Mouse (Mus musculus) embryo, embryonic 10 days (tissue): ENCODE data around the gene Gm11168.
"Not testable (repeated sequence)": the region's sequence is repeated elsewhere in the genome, so short reads cannot be mapped to it uniquely, and the experiment has no call there.

Experiments
- DNase-seq: peaks from one replicate; pipeline ENCODE4 v3.0.0-alpha.2; 2015; ENCODE audit warnings: low spot score

Gm11168 gene

DNA sequence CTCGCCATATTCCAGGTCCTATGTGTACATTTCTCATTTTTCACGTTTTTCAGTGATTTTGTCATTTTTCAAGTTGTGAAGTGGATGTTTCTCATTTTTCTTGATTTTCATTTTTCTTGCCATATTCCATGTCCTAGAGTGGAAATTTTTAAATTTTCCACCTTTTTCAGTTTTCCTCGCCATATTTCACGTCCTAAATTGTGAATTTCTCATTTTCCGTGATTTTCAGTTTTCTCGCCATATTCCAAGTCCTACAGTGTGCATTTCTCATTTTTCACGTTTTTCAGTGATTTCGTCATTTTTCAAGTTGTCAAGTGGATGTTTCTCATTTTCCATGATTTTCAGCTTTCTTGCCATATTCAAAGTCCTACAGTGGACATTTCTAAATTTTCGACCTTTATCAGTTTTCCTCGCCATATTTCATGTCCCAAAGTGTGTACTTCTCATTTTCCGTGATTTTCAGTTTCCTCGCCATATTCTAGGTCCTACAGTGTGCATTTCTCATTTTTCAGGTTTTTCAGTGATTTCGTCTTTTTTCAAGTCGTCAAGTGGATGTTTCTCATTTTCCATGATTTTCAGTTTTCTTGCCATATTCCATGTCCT, at the start of gene Gm11168:
Gm11168 (plus strand) TSS at position 553 of the 603 bp plus-strand sequence.
- DNase-seq, result not testable (repeated sequence)

DNA sequence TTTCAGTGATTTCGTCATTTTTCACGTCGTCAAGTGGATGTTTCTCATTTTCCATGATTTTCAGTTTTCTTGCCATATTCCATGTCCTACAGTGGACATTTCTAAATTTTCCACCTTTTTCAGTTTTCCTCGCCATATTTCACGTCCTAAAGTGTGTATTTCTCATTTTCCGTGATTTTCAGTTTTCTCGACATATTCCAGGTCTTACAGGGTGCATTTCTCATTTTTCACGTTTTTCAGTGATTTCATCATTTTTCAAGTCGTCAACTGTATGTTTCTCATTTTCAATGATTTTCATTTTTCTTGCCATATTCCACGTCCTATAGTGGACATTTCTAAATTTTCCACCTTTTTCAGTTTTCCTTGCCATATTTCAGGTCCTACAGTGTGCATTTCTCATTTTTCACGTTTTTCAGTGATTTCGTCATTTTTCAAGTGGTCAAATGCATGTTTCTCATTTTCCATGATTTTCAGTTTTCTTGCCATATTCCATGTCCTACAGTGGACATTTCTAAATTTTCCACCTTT, 2.6 kb upstream of the Gm11168 start, which contains the start of gene Gm10722:
Gm10722 (plus strand) TSS at position 478 of the 528 bp plus-strand sequence.
- peak; percentile 22 for DNase-seq

DNA sequence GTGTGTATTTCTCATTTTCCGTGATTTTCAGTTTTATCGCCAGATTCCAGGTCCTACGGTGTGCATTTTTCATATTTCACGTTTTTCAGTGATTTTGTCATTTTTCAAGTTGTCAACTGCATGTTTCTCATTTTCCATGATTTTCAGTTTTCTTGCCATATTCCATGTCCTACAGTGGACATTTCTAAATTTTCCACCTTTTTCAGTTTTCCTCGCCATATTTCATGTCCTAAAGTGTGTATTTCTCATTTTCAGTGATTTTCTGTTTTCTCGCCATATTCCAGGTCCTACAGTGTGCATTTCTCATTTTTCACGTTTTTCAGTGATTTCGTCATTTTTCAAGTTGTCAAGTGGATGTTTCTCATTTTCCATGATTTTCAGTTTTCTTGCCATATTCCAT, 2.1 kb upstream of the Gm11168 start:
- not testable (repeated sequence) for DNase-seq

DNA sequence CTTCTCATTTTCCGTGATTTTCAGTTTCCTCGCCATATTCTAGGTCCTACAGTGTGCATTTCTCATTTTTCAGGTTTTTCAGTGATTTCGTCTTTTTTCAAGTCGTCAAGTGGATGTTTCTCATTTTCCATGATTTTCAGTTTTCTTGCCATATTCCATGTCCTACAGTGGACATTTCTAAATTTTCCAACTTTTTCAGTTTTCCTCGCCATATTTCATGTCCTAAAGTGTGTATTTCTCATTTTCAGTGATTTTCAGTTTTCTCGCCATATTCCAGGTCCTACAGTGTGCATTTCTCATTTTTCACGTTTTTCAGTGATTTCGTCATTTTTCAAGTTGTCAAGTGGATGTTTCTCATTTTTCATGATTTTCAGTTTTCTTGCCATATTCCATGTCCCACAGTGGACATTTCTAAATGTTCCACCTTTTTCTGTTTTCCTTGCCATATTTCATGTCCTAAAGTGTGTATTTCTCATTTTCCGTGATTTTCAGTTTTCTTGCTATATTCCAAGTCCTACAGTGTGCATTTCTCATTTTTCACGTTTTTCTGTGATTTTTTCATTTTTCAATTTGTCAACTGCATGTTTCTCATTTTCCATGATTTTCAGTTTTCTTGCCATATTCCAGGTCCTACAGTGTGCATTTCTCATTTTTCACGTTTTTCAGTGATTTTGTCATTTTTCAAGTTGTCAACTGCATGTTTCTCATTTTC, 1.0 kb upstream of the Gm11168 start:
- DNase-seq, result peak; percentile 20

DNA sequence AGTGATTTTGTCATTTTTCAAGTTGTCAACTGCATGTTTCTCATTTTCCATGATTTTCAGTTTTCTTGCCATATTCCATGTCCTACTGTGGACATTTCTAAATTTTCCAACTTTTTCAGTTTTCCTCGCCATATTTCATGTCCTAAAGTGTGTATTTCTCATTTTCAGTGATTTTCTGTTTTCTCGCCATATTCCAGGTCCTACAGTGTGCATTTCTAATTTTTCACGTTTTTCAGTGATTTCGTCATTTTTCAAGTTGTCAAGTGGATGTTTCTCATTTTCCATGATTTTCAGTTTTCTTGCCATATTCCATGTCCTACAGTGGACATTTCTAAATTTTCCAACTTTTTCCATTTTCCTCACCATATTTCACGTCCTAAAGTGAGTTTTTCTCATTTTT, 3.0 kb downstream of the Gm11168 start:
- not testable (repeated sequence) for DNase-seq

DNA sequence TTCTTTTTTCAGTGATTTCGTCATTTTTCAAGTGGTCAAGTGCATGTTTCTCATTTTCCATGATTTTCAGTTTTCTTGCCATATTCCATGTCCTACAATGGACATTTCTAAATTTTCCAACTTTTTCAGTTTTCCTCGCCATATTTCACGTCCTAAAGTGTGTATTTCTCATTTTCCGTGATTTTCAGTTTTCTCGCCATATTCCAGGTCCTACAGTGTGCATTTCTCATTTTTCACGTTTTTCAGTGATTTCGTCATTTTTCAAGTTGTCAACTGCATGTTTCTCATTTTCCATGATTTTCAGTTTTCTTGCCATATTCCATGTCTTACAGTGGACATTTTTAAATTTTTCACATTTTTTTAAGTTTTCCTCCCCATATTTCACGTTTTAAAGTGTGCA, 3.5 kb downstream of the Gm11168 start:
- DNase-seq, result not testable (repeated sequence)

DNA sequence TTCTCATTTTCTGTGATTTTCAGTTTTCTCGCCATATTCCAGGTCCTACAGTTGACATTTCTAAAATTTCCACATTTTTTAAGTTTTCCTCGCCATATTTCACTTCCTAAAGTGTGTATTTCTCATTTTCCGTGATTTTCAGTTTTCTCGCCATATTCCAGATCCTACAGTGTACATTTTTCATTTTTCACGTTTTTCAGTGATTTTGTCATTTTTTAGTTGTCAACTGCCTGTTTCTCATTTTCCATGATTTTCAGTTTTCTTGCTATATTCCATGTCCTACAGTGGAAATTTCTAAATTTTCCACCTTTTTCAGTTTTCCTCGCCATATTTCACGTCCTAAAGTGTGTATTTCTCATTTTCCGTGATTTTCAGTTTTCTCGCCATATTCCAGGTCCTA, 4.1 kb downstream of the Gm11168 start:
- not testable (repeated sequence) for DNase-seq

DNA sequence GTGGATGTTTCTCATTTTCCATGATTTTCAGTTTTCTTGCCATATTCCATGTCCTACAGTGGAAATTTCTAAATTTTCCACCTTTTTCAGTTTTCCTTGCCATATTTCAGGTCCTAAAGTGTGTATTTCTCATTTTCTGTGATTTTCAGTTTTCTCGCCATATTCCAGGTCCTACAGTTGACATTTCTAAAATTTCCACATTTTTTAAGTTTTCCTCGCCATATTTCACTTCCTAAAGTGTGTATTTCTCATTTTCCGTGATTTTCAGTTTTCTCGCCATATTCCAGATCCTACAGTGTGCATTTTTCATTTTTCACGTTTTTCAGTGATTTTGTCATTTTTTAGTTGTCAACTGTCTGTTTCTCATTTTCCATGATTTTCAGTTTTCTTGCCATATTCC, 6.2 kb downstream of the Gm11168 start:
- not testable (repeated sequence) for DNase-seq

DNA sequence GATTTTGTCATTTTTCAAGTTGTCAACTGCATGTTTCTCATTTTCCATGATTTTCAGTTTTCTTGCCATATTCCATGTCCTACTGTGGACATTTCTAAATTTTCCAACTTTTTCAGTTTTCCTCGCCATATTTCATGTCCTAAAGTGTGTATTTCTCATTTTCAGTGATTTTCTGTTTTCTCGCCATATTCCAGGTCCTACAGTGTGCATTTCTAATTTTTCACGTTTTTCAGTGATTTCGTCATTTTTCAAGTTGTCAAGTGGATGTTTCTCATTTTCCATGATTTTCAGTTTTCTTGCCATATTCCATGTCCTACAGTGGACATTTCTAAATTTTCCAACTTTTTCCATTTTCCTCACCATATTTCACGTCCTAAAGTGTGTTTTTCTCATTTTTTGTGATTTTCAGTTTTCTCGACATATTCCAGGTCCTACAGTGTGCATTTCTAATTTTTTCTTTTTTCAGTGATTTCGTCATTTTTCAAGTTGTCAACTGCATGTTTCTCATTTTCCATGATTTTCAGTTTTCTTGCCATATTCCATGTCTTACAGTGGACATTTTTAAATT, 9.0 kb downstream of the Gm11168 start:
- DNase-seq, result not testable (repeated sequence)

DNA sequence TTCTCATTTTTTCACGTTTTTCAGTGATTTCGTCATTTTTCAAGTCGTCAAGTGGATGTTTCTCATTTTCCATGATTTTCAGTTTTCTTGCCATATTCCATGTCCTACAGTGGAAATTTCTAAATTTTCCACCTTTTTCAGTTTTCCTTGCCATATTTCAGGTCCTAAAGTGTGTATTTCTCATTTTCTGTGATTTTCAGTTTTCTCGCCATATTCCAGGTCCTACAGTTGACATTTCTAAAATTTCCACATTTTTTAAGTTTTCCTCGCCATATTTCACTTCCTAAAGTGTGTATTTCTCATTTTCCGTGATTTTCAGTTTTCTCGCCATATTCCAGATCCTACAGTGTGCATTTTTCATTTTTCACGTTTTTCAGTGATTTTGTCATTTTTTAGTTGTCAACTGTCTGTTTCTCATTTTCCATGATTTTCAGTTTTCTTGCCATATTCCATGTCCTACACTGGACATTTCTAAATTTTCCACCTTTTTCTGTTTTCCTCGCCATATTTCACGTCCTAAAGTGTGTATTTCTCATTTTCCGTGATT, 9.7 kb downstream of the Gm11168 start, which contains the start of gene Gm10721:
Gm10721 (plus strand) TSS at position 408 of the 547 bp plus-strand sequence.
- not testable (repeated sequence) for DNase-seq

DNA sequence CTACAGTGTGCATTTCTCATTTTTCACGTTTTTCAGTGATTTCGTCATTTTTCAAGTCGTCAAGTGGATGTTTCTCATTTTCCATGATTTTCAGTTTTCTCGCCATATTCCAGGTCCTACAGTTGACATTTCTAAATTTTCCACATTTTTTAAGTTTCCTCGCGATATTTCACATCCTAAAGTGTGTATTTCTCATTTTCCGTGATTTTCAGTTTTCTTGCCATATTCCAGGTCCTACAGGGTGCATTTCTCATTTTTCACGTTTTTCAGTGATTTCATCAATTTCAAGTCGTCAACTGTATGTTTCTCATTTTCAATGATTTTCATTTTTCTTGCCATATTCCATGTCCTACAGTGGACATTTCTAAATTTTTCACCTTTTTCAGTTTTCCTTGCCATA, 12.2 kb downstream of the Gm11168 start, which contains the start of gene Gm10720:
Gm10720 (plus strand) TSS at position 301 of the 400 bp plus-strand sequence.
- DNase-seq, result not testable (repeated sequence)

DNA sequence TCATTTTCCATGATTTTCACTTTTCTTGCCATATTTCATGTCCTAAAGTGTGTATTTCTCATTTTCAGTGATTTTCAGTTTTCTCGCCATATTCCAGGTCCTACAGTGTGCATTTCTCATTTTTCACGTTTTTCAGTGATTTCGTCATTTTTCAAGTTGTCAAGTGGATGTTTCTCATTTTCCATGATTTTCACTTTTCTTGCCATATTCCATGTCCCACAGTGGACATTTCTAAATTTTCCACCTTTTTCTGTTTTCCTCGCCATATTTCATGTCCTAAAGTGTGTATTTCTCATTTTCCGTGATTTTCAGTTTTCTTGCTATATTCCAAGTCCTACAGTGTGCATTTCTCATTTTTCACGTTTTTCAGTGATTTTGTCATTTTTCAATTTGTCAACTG, 12.8 kb downstream of the Gm11168 start:
- not testable (repeated sequence) for DNase-seq

DNA sequence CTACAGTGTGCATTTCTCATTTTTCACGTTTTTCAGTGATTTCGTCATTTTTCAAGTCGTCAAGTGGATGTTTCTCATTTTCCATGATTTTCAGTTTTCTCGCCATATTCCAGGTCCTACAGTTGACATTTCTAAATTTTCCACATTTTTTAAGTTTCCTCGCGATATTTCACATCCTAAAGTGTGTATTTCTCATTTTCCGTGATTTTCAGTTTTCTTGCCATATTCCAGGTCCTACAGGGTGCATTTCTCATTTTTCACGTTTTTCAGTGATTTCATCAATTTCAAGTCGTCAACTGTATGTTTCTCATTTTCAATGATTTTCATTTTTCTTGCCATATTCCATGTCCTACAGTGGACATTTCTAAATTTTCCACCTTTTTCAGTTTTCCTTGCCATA, 14.0 kb downstream of the Gm11168 start, which contains the start of gene Gm10719:
Gm10719 (plus strand) TSS at position 301 of the 400 bp plus-strand sequence.
- not testable (repeated sequence) for DNase-seq

DNA sequence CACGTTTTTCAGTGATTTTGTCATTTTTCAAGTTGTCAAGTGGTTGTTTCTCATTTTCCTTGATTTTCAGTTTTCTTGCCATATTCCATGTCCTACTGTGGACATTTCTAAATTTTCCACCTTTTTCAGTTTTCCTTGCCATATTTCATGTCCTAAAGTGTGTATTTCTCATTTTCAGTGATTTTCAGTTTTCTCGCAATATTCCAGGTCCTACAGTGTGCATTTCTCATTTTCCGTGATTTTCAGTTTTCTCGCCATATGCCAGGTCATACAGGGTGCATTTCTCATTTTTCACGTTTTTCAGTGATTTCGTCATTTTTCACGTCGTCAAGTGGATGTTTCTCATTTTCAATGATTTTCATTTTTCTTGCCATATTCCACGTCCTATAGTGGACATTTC, 15.8 kb downstream of the Gm11168 start:
- DNase-seq, result not testable (repeated sequence)

DNA sequence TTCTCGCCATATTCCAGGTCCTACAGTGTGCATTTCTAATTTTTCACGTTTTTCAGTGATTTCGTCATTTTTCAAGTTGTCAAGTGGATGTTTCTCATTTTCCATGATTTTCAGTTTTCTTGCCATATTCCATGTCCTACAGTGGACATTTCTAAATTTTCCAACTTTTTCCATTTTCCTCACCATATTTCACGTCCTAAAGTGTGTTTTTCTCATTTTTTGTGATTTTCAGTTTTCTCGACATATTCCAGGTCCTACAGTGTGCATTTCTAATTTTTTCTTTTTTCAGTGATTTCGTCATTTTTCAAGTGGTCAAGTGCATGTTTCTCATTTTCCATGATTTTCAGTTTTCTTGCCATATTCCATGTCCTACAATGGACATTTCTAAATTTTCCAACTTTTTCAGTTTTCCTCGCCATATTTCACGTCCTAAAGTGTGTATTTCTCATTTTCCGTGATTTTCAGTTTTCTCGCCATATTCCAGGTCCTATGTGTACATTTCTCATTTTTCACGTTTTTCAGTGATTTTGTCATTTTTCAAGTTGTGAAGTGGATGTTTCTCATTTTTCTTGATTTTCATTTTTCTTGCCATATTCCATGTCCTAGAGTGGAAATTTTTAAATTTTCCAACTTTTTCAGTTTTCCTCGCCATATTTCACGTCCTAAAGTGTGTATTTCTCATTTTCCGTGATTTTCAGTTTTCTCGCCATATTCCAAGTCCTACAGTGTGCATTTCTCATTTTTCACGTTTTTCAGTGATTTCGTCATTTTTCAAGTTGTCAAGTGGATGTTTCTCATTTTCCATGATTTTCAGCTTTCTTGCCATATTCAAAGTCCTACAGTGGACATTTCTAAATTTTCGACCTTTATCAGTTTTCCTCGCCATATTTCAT, 16.9 kb downstream of the Gm11168 start:
- DNase-seq, result not testable (repeated sequence)

DNA sequence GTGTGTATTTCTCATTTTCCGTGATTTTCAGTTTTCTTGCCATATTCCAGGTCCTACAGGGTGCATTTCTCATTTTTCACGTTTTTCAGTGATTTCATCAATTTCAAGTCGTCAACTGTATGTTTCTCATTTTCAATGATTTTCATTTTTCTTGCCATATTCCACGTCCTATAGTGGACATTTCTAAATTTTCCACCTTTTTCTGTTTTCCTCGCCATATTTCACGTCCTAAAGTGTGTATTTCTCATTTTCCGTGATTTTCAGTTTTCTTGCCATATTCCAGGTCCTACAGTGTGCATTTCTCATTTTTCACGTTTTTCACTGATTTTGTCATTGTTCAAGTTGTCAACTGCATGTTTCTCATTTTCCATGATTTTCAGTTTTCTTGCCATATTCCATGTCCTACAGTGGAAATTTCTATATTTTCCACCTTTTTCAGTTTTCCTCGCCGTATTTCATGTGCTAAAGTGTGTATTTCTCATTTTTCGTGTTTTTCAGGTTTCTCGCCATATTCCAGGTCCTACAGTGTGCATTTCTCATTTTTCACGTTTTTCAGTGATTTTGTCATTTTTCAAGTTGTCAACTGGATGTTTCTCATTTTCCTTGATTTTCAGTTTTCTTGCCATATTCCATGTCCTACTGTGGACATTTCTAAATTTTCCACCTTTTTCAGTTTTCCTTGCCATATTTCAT, 19.3 kb downstream of the Gm11168 start:
- peak; percentile 4 for DNase-seq

DNA sequence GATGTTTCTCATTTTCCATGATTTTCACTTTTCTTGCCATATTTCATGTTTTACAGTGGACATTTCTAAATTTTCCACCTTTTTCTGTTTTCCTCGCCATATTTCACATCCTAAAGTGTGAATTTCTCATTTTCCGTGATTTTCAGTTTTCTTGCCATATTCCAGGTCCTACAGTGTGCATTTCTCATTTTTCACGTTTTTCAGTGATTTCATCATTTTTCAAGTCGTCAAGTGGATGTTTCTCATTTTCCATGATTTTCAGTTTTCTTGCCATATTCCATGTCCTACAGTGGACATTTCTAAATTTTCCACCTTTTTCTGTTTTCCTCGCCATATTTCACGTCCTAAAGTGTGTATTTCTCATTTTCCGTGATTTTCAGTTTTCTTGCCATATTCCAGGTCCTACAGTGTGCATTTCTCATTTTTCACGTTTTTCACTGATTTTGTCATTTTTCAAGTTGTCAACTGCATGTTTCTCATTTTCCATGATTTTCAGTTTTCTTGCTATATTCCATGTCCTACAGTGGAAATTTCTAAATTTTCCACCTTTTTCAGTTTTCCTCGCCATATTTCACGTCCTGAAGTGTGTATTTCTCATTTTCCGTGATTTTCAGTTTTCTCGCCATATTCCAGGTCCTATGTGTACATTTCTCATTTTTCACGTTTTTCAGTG, 20.3 kb downstream of the Gm11168 start, which contains the start of gene Gm10718:
Gm10718 (plus strand) TSS at position 236 of the 673 bp plus-strand sequence.
- DNase-seq, result not testable (repeated sequence)

DNA sequence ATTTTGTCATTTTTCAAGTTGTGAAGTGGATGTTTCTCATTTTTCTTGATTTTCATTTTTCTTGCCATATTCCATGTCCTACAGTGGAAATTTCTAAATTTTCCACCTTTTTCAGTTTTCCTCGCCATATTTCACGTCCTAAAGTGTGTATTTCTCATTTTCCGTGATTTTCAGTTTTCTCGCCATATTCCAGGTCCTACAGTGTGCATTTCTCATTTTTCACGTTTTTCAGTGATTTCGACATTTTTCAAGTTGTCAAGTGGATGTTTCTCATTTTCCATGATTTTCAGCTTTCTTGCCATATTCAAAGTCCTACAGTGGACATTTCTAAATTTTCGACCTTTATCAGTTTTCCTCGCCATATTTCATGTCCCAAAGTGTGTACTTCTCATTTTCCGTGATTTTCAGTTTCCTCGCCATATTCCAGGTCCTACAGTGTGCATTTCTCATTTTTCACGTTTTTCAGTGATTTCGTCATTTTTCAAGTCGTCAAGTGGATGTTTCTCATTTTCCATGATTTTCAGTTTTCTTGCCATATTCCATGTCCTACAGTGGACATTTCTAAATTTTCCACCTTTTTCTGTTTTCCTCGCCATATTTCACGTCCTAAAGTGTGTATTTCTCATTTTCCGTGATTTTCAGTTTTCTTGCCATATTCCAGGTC, 21.0 kb downstream of the Gm11168 start:
- not testable (repeated sequence) for DNase-seq

DNA sequence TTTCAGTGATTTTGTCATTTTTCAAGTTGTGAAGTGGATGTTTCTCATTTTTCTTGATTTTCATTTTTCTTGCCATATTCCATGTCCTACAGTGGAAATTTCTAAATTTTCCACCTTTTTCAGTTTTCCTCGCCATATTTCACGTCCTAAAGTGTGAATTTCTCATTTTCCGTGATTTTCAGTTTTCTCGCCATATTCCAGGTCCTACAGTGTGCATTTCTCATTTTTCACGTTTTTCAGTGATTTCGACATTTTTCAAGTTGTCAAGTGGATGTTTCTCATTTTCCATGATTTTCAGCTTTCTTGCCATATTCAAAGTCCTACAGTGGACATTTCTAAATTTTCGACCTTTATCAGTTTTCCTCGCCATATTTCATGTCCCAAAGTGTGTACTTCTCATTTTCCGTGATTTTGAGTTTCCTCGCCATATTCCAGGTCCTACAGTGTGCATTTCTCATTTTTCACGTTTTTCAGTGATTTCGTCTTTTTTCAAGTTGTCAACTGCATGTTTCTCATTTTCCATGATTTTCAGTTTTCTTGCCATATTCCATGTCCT, 21.8 kb downstream of the Gm11168 start, which contains the start of gene Gm10717:
Gm10717 (plus strand) TSS at position 506 of the 556 bp plus-strand sequence.
- DNase-seq, result not testable (repeated sequence)
